In genomic region chr11:88720261-88721143, GRCm38 (mm10) we compare ENCODE assay signal across 9 mouse cellular contexts. TPM values are rescaled to one million over a fixed set of nuclear protein-coding genes. Genes with fewer than 3 reads are reported as not detected.
DNase-seq lines count a peak whose midpoint lies in the region; ATAC-seq lines count a peak whose summit lies in the region.
"Had no signal": no experiment of that assay in that cellular context is flagged by ENCODE, and none has a peak within 500 bp of the region (broad histone marks: within the 10 kb centered on the region; RNA-seq: fewer than 3 reads in every experiment).

No protein-coding gene starts in this region.

- no peaks in the 10 kb centered on the region for H3K27me3 ChIP-seq in heart, embryonic 15.5 days
- H3K27me3 ChIP-seq in hindbrain, embryonic 12.5 days = no peaks in the 10 kb centered on the region
- H3K27me3 ChIP-seq in midbrain, embryonic 13.5 days = 0 out of 2 replicates have a peak, but pooled peaks cover 2% of the 10 kb centered on the region
- H3K27me3 ChIP-seq: lung, embryonic 15.5 days had no signal

- WGBS in heart, embryonic 15.5 days = 59% methylated on average over 13 of the region's 13 CpGs
- WGBS in hindbrain, embryonic 12.5 days = 64% methylated on average over 13 of the region's 13 CpGs
- 57% methylated on average over 13 of the region's 13 CpGs for WGBS in midbrain, embryonic 13.5 days

- no peak for ATAC-seq in heart, embryonic 15.5 days (replicated peaks; ENCODE audit: insufficient number of reproducible peaks, insufficient read depth, low FRiP score, low read depth)
- ATAC-seq in hindbrain, embryonic 12.5 days (ENCODE audit: low FRiP score) = no peak
- ATAC-seq in midbrain, embryonic 13.5 days = no peak

- H3K9ac ChIP-seq in heart, embryonic 15.5 days = no peak overlapping the region
- H3K9ac ChIP-seq in hindbrain, embryonic 12.5 days = no peak overlapping the region
- H3K9ac ChIP-seq in midbrain, embryonic 13.5 days (replicated peaks) = 0 out of 2 replicates have a peak overlapping the region, but pooled peaks have one; percentile 7
- H3K9ac ChIP-seq: lung, embryonic 15.5 days had no signal

- no peak overlapping the region for H3K4me2 ChIP-seq in heart, embryonic 15.5 days
- peak overlapping the region; percentile 76; the same call in 1 of the 2 replicates for H3K4me2 ChIP-seq in hindbrain, embryonic 12.5 days (replicated peaks)
- peak overlapping the region; percentile 87 for H3K4me2 ChIP-seq in midbrain, embryonic 13.5 days (replicated peaks)
- H3K4me2 ChIP-seq: lung, embryonic 15.5 days had no signal

- no peak for DNase-seq in heart, postnatal 25 days (ENCODE audit: low spot score)
- DNase-seq in MEL-GATA-1-ER (ENCODE audit: extremely low read depth, low read depth) = peak; percentile 20
- no peak for DNase-seq in spleen, adult 18-20 months
- DNase-seq in thymus, adult 18-20 months = no peak

- H3K27ac ChIP-seq in heart, embryonic 15.5 days = 0 out of 2 replicates have a peak overlapping the region, but pooled peaks have one; percentile 7
- H3K27ac ChIP-seq in hindbrain, embryonic 12.5 days = no peak overlapping the region
- H3K27ac ChIP-seq in midbrain, embryonic 13.5 days = peak overlapping the region; percentile 31; the same call in 1 of the 2 replicates
- H3K27ac ChIP-seq: kidney, postnatal 0 days; lung, embryonic 15.5 days had no signal

- no peaks in the 10 kb centered on the region for H3K36me3 ChIP-seq in heart, embryonic 15.5 days
- H3K36me3 ChIP-seq in hindbrain, embryonic 12.5 days = no peaks in the 10 kb centered on the region
- no peaks in the 10 kb centered on the region for H3K36me3 ChIP-seq in midbrain, embryonic 13.5 days
- H3K36me3 ChIP-seq: lung, embryonic 15.5 days had no signal

- H3K4me3 ChIP-seq in heart, embryonic 15.5 days = no peak overlapping the region
- H3K4me3 ChIP-seq in hindbrain, embryonic 12.5 days = no peak overlapping the region
- H3K4me3 ChIP-seq in midbrain, embryonic 13.5 days (replicated peaks) = no peak overlapping the region
- H3K4me3 ChIP-seq: lung, embryonic 15.5 days had no signal

- intact Hi-C loops in heart, postnatal 25 days (cut with DNase I) = no loop called here

- peaks cover 27% of the 10 kb centered on the region for H3K4me1 ChIP-seq in heart, embryonic 15.5 days (replicated peaks)
- H3K4me1 ChIP-seq in hindbrain, embryonic 12.5 days = peaks cover 31% of the 10 kb centered on the region
- H3K4me1 ChIP-seq in midbrain, embryonic 13.5 days (replicated peaks) = peaks cover 35% of the 10 kb centered on the region

- no peaks in the 10 kb centered on the region for H3K9me3 ChIP-seq in heart, embryonic 15.5 days (replicated peaks)
- H3K9me3 ChIP-seq in hindbrain, embryonic 12.5 days (replicated peaks) = no peaks in the 10 kb centered on the region
- H3K9me3 ChIP-seq in midbrain, embryonic 13.5 days = no peaks in the 10 kb centered on the region
- H3K9me3 ChIP-seq: lung, embryonic 15.5 days had no signal

RNA-seq across cellular contexts. Expression of gene Msi2, which starts 2.2 kb away (rescaled TPM):
- polyA plus RNA-seq in heart, embryonic 15.5 days (2015; fragmentation: Nextera tagmentation; extraction: Ambion mirVana) = 17.2 and 19.6 TPM in 2 replicates
- 100 to 1,000 TPM; 191 to 211 TPM for total RNA-seq in heart, postnatal 25 days (2021)
- polyA plus RNA-seq in hindbrain, embryonic 12.5 days (2016; fragmentation: Nextera tagmentation; extraction: Ambion mirVana) = 34.8 and 35.9 TPM in 2 replicates
- 38.5 and 41.0 TPM in 2 replicates for polyA plus RNA-seq in midbrain, embryonic 13.5 days (2015; fragmentation: Nextera tagmentation; extraction: Ambion mirVana)
